In genomic region chr2:166225354-166225753, GRCm38 (mm10) we compare ENCODE assay signal across 35 mouse cellular contexts.
"Had no signal": no experiment of that assay in that cellular context is flagged by ENCODE, and none has a peak within 500 bp of the region (broad histone marks: within the 10 kb centered on the region; RNA-seq: fewer than 3 reads in every experiment).

No protein-coding gene starts in this region.

- H3K27ac ChIP-seq: heart, embryonic 10.5 days; heart, embryonic 13.5 days; heart, embryonic 15.5 days; hindbrain, embryonic 12.5 days; hindbrain, embryonic 13.5 days; hindbrain, embryonic 14.5 days; hindbrain, embryonic 15.5 days; hindbrain, postnatal 0 days; intestine, embryonic 15.5 days; kidney, embryonic 15.5 days; kidney, postnatal 0 days; layer of hippocampus, adult 2 months had no signal

- H3K9ac ChIP-seq: heart, embryonic 12.5 days; heart, embryonic 13.5 days; heart, embryonic 15.5 days; hindbrain, embryonic 12.5 days; hindbrain, embryonic 13.5 days; hindbrain, embryonic 14.5 days; hindbrain, embryonic 15.5 days; intestine, embryonic 15.5 days; kidney, embryonic 15.5 days had no signal

- ATAC-seq: hindbrain, embryonic 16.5 days; hindbrain, postnatal 0 days; inflammation-experienced regulatory T-cells, adult 6 months; intestine, embryonic 15.5 days; intestine, embryonic 16.5 days; intestine, postnatal 0 days had no signal

- H3K4me2 ChIP-seq: heart, embryonic 11.5 days; heart, embryonic 12.5 days; heart, embryonic 13.5 days; heart, embryonic 15.5 days; hindbrain, embryonic 12.5 days; hindbrain, embryonic 13.5 days; hindbrain, embryonic 14.5 days; hindbrain, embryonic 15.5 days; intestine, embryonic 15.5 days; kidney, embryonic 15.5 days had no signal

- H3K27me3 ChIP-seq: heart, embryonic 12.5 days; heart, embryonic 13.5 days; heart, embryonic 15.5 days; intestine, embryonic 15.5 days; kidney, embryonic 15.5 days had no signal

- DNase-seq: heart, postnatal 10 days; heart, postnatal 14 days; heart, postnatal 36 days; heart, postnatal 4 days; kidney, adult 11 months; kidney, adult 18-20 months; kidney, adult 2 months; kidney, adult 8-10 months; kidney, adult 9 months; kidney, postnatal 10 days; kidney, postnatal 14 days; kidney, postnatal 25 days; kidney, postnatal 36 days; kidney, postnatal 4 days; layer of hippocampus, adult 9-11 months; layer of hippocampus, postnatal 36 days had no signal

- H3K36me3 ChIP-seq: heart, embryonic 10.5 days; heart, embryonic 12.5 days; heart, embryonic 13.5 days; heart, embryonic 15.5 days; hindbrain, embryonic 10.5 days; hindbrain, embryonic 12.5 days; hindbrain, embryonic 13.5 days; hindbrain, embryonic 15.5 days; intestine, embryonic 15.5 days; kidney, embryonic 15.5 days had no signal

- H3K4me3 ChIP-seq: heart, embryonic 10.5 days; heart, embryonic 12.5 days; heart, embryonic 13.5 days; heart, embryonic 15.5 days; hindbrain, embryonic 10.5 days; hindbrain, embryonic 12.5 days; hindbrain, embryonic 13.5 days; hindbrain, embryonic 15.5 days; intestine, embryonic 15.5 days; kidney, embryonic 15.5 days; layer of hippocampus, adult 2 months had no signal

- H3K4me1 ChIP-seq: hindbrain, embryonic 15.5 days; intestine, embryonic 15.5 days had no signal

- H3K9me3 ChIP-seq: heart, embryonic 10.5 days; heart, embryonic 12.5 days; heart, embryonic 13.5 days; heart, embryonic 15.5 days; hindbrain, embryonic 13.5 days; hindbrain, embryonic 15.5 days; intestine, embryonic 15.5 days; kidney, embryonic 15.5 days had no signal
